ENCODE assay signal across 9 mouse cellular contexts in the genomic region with DNA sequence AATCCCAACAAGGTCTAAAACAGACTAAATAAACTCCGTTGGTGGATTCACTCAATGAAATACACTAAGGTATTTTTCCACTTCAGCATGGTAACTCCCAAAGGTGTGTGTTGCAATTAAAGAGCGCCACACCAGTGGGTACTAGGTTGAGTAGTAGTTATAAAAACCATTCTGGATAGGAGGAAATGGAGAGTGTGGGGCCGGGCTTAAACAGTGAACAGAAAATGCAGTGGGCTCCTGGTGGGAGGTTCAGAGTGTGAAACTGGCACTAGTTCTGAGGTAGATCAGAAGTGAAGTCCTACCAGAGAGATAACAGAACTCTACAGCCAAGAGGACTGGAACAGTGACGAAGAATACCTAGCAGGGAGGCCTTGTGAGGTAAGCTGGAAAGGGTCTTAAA. TPM values are rescaled to one million over a fixed set of nuclear protein-coding genes. Genes with fewer than 3 reads are reported as not detected.
DNase-seq lines count a peak whose midpoint lies in the region; ATAC-seq and TF ChIP-seq lines count a peak whose summit lies in the region.
"Had no signal": no experiment of that assay in that cellular context is flagged by ENCODE, and none has a peak within 500 bp of the region (broad histone marks: within the 10 kb centered on the region; RNA-seq: fewer than 3 reads in every experiment).

No protein-coding gene starts in this region.

- H3K9ac ChIP-seq in kidney, embryonic 14.5 days (ENCODE audit: low read depth, low read length), result no peak overlapping the region
- H3K9ac ChIP-seq in embryonic facial prominence, embryonic 14.5 days (ENCODE audit: low read depth, low read length), result peak overlapping the region; percentile 59; the same call in 1 of the 2 replicates
- no peak overlapping the region for H3K9ac ChIP-seq in intestine, embryonic 14.5 days (ENCODE audit: low read length)
- H3K9ac ChIP-seq in midbrain, postnatal 0 days (replicated peaks; ENCODE audit: low read length, poor library complexity, severe bottlenecking), result no peak overlapping the region

- no peak for DNase-seq in kidney, postnatal 25 days
- no peak for DNase-seq in embryonic facial prominence, embryonic 14.5 days (ENCODE audit: low spot score)
- DNase-seq in intestine, embryonic 14.5 days (ENCODE audit: low spot score), result no peak
- DNase-seq in midbrain, postnatal 0 days (ENCODE audit: low spot score), result no peak
- no peak for DNase-seq in thymus, postnatal 10 days (ENCODE audit: low spot score in 2 of 2)
- DNase-seq in urinary bladder, postnatal 10 days (ENCODE audit: low spot score), result no peak

- WGBS in kidney, embryonic 14.5 days, result 86% methylated on average over 4 of the region's 4 CpGs
- WGBS in embryonic facial prominence, embryonic 14.5 days, result 73% methylated on average over 4 of the region's 4 CpGs
- WGBS in intestine, embryonic 14.5 days, result 79% methylated on average over 4 of the region's 4 CpGs
- 76% methylated on average over 4 of the region's 4 CpGs for WGBS in midbrain, postnatal 0 days

- H3K4me3 ChIP-seq in kidney, embryonic 14.5 days (ENCODE audit: low read length), result peak overlapping the region; percentile 89; the same call in 1 of the 2 replicates
- peak overlapping the region; percentile 97 for H3K4me3 ChIP-seq in embryonic facial prominence, embryonic 14.5 days (ENCODE audit: low read depth, low read length)
- H3K4me3 ChIP-seq in intestine, embryonic 14.5 days (ENCODE audit: low read depth, low read length), result peak overlapping the region; percentile 88; the same call in 1 of the 2 replicates
- no peak overlapping the region for H3K4me3 ChIP-seq in midbrain, postnatal 0 days (ENCODE audit: low read depth, low read length)

- peak overlapping the region; percentile 44; the same call in 1 of the 2 replicates for H3K4me2 ChIP-seq in kidney, embryonic 14.5 days (replicated peaks; ENCODE audit: low read depth, low read length)
- H3K4me2 ChIP-seq in embryonic facial prominence, embryonic 14.5 days (ENCODE audit: low read depth, low read length), result peak overlapping the region; percentile 61
- H3K4me2 ChIP-seq in intestine, embryonic 14.5 days (ENCODE audit: low read length), result peak overlapping the region; percentile 51
- peak overlapping the region; percentile 69; the same call in 1 of the 2 replicates for H3K4me2 ChIP-seq in midbrain, postnatal 0 days (ENCODE audit: low read depth, low read length, poor library complexity, severe bottlenecking)

- no peak for ATAC-seq in kidney, embryonic 14.5 days (ENCODE audit: low FRiP score, low TSS enrichment)
- no peak for ATAC-seq in embryonic facial prominence, embryonic 14.5 days (ENCODE audit: low read depth)
- ATAC-seq in intestine, embryonic 14.5 days (replicated peaks; ENCODE audit: low FRiP score, low TSS enrichment, low read depth), result no peak
- ATAC-seq in midbrain, postnatal 0 days (ENCODE audit: low FRiP score), result no peak
- no peak for ATAC-seq in granulocyte monocyte progenitor cell, adult 5-6 weeks (replicated peaks; ENCODE audit: poor library complexity, severe bottlenecking)

- H3K4me1 ChIP-seq in kidney, embryonic 14.5 days (ENCODE audit: control insufficient read depth, insufficient read depth, low read length), result 0 out of 2 replicates have a peak, but pooled peaks cover 6% of the 10 kb centered on the region
- 0 out of 2 replicates have a peak, but pooled peaks cover 4% of the 10 kb centered on the region for H3K4me1 ChIP-seq in embryonic facial prominence, embryonic 14.5 days (ENCODE audit: control insufficient read depth, insufficient read depth, low read length)
- H3K4me1 ChIP-seq in intestine, embryonic 14.5 days (replicated peaks; ENCODE audit: control insufficient read depth, insufficient read depth, low read length), result no peaks in the 10 kb centered on the region
- no peaks in the 10 kb centered on the region for H3K4me1 ChIP-seq in midbrain, postnatal 0 days (ENCODE audit: insufficient read depth, low read length)

- TF ChIP-seq CTCF in midbrain, postnatal 0 days (IDR thresholded peaks at IDR 0.05), result no peak

- H3K27me3 ChIP-seq in kidney, embryonic 14.5 days (ENCODE audit: control insufficient read depth, insufficient read depth, low read length), result no peaks in the 10 kb centered on the region
- H3K27me3 ChIP-seq in embryonic facial prominence, embryonic 14.5 days (replicated peaks; ENCODE audit: control insufficient read depth, insufficient read depth, low read length), result no peaks in the 10 kb centered on the region
- H3K27me3 ChIP-seq in intestine, embryonic 14.5 days (replicated peaks; ENCODE audit: control insufficient read depth, insufficient read depth, low read length), result no peaks in the 10 kb centered on the region
- H3K27me3 ChIP-seq in midbrain, postnatal 0 days (ENCODE audit: insufficient read depth, low read length), result no peaks in the 10 kb centered on the region

- H3K27ac ChIP-seq in kidney, embryonic 14.5 days (ENCODE audit: low read depth, low read length), result no peak overlapping the region
- H3K27ac ChIP-seq in embryonic facial prominence, embryonic 14.5 days (replicated peaks; ENCODE audit: low read depth, low read length), result peak overlapping the region; percentile 79; the same call in 1 of the 2 replicates
- no peak overlapping the region for H3K27ac ChIP-seq in intestine, embryonic 14.5 days (ENCODE audit: low read depth)
- H3K27ac ChIP-seq in midbrain, postnatal 0 days (ENCODE audit: low read depth, low read length), result peak overlapping the region; percentile 66; the same call in 1 of the 2 replicates

- H3K36me3 ChIP-seq in kidney, embryonic 14.5 days (ENCODE audit: control insufficient read depth, insufficient read depth, low read length), result peaks cover 9% of the 10 kb centered on the region; the same call in 1 of the 2 replicates
- H3K36me3 ChIP-seq in embryonic facial prominence, embryonic 14.5 days (ENCODE audit: control insufficient read depth, insufficient read depth, low read length), result peaks cover 24% of the 10 kb centered on the region
- H3K36me3 ChIP-seq in intestine, embryonic 14.5 days (ENCODE audit: control insufficient read depth, insufficient read depth, low read length), result peaks cover 7% of the 10 kb centered on the region
- peaks cover 17% of the 10 kb centered on the region for H3K36me3 ChIP-seq in midbrain, postnatal 0 days (ENCODE audit: insufficient read depth, low read length)

- H3K9me3 ChIP-seq in kidney, embryonic 14.5 days (ENCODE audit: control insufficient read depth, low read length), result no peaks in the 10 kb centered on the region; the same call in 1 of the 2 replicates
- peaks cover 4% of the 10 kb centered on the region; the same call in 1 of the 2 replicates for H3K9me3 ChIP-seq in embryonic facial prominence, embryonic 14.5 days (ENCODE audit: control insufficient read depth, low read length)
- H3K9me3 ChIP-seq in intestine, embryonic 14.5 days (ENCODE audit: control insufficient read depth, low read length), result peaks cover 10% of the 10 kb centered on the region; the same call in 1 of the 2 replicates
- no peaks in the 10 kb centered on the region for H3K9me3 ChIP-seq in midbrain, postnatal 0 days (ENCODE audit: low read length)

RNA-seq across cellular contexts. Expression of gene Vamp3, which starts 0.9 kb away (rescaled TPM):
- polyA plus RNA-seq in kidney, embryonic 14.5 days (2014; fragmentation: Nextera tagmentation; extraction: Ambion mirVana), result 77.4 and 115 TPM in 2 replicates
- polyA plus RNA-seq in embryonic facial prominence, embryonic 14.5 days (2014; fragmentation: Nextera tagmentation; extraction: Ambion mirVana), result 51.7 and 54.5 TPM in 2 replicates
- 71.5 and 90.5 TPM in 2 replicates for polyA plus RNA-seq in intestine, embryonic 14.5 days (2014; fragmentation: Nextera tagmentation; extraction: Ambion mirVana)
- total RNA-seq in midbrain, postnatal 0 days (2014; rRNA removed), result 34.6 and 43.6 TPM in 2 replicates
- polyA plus RNA-seq in midbrain, postnatal 0 days (2015; fragmentation: Nextera tagmentation; extraction: Ambion mirVana), result 42.1 and 43.5 TPM in 2 replicates
- total RNA-seq in granulocyte monocyte progenitor cell, adult 5-6 weeks (2014; fragmentation: Nextera tagmentation), result 75.4 and 79.8 TPM in 2 replicates
- total RNA-seq in granulocyte monocyte progenitor cell, adult 5-6 weeks (2017), result 66.9 and 76.8 TPM in 2 replicates

RNA-seq across cellular contexts. Expression of gene Per3, which starts 14.2 kb away (rescaled TPM):
- 7.8 and 8.8 TPM in 2 replicates for polyA plus RNA-seq in kidney, embryonic 14.5 days (2014; fragmentation: Nextera tagmentation; extraction: Ambion mirVana)
- polyA plus RNA-seq in embryonic facial prominence, embryonic 14.5 days (2014; fragmentation: Nextera tagmentation; extraction: Ambion mirVana), result 6.0 and 6.7 TPM in 2 replicates
- polyA plus RNA-seq in intestine, embryonic 14.5 days (2014; fragmentation: Nextera tagmentation; extraction: Ambion mirVana), result 6.0 and 7.0 TPM in 2 replicates
- total RNA-seq in midbrain, postnatal 0 days (2014; rRNA removed), result 4.3 and 6.5 TPM in 2 replicates
- 4.0 and 4.5 TPM in 2 replicates for polyA plus RNA-seq in midbrain, postnatal 0 days (2015; fragmentation: Nextera tagmentation; extraction: Ambion mirVana)
- total RNA-seq in granulocyte monocyte progenitor cell, adult 5-6 weeks (2014; fragmentation: Nextera tagmentation), result 11.2 and 21.2 TPM in 2 replicates
- 10.4 and 12.1 TPM in 2 replicates for total RNA-seq in granulocyte monocyte progenitor cell, adult 5-6 weeks (2017)

RNA-seq across cellular contexts. Expression of gene Gm13090, which starts 30.7 kb away (rescaled TPM):
- polyA plus RNA-seq in kidney, embryonic 14.5 days (2014; fragmentation: Nextera tagmentation; extraction: Ambion mirVana), result not detected in 2 replicates
- polyA plus RNA-seq in embryonic facial prominence, embryonic 14.5 days (2014; fragmentation: Nextera tagmentation; extraction: Ambion mirVana), result not detected in 2 replicates
- polyA plus RNA-seq in intestine, embryonic 14.5 days (2014; fragmentation: Nextera tagmentation; extraction: Ambion mirVana), result not detected in 2 replicates
- not detected in 2 replicates for total RNA-seq in midbrain, postnatal 0 days (2014; rRNA removed)
- not detected in 2 replicates for polyA plus RNA-seq in midbrain, postnatal 0 days (2015; fragmentation: Nextera tagmentation; extraction: Ambion mirVana)
- total RNA-seq in granulocyte monocyte progenitor cell, adult 5-6 weeks (2014; fragmentation: Nextera tagmentation), result not detected in 2 replicates
- total RNA-seq in granulocyte monocyte progenitor cell, adult 5-6 weeks (2017), result not detected in 2 replicates
- total RNA-seq: layer of hippocampus, adult 8-10 months had no signal

Comparison
In these comparisons a context has a peak if more than half of its experiments do, and no peak if none do; other contexts are left out.
1. H3K27ac ChIP-seq: peak in embryonic facial prominence, embryonic 14.5 days (single experiment) and midbrain, postnatal 0 days (single experiment); none in kidney, embryonic 14.5 days (single experiment) and intestine, embryonic 14.5 days (single experiment).
2. Peak in every context shown above with its lines, with median percentiles within 50 percentile points of each other: H3K4me2 ChIP-seq.